22 mouse cellular contexts compared by ENCODE assay signal in the genomic region with DNA sequence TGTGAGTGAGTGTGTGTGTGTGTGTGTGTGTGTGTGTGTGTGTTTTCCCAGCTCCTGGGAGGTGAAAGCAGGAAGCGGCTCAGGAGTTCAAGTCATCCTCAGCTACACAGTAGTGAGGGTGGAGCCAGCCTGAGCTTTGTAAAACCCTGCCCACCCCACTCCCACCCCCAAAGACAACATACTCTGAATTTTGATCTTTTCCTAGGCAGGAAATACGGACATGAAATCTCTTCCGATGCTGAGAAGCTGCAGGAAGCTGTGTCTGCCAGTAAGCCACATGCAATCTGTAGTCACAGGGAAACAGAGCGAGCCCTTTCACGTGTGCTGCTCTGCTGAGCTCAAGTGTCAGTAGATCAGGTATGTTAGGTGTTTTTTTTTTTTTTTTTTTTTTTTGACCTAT. TPM values are rescaled to one million over a fixed set of nuclear protein-coding genes. Genes with fewer than 3 reads are reported as not detected.
A peak's percentile ranks its signal among the peaks of the same experiment; 100 is the strongest.
DNase-seq lines count a peak whose midpoint lies in the region; ATAC-seq lines count a peak whose summit lies in the region.
"Had no signal": no experiment of that assay in that cellular context is flagged by ENCODE, and none has a peak within 500 bp of the region (broad histone marks: within the 10 kb centered on the region; RNA-seq: fewer than 3 reads in every experiment).

No protein-coding gene starts in this region.

- no peak overlapping the region for H3K9ac ChIP-seq in kidney, embryonic 16.5 days (replicated peaks; ENCODE audit: low read length)
- no peak overlapping the region for H3K9ac ChIP-seq in forebrain, embryonic 14.5 days (ENCODE audit: low read length)
- H3K9ac ChIP-seq: forebrain, embryonic 13.5 days; hindbrain, embryonic 12.5 days had no signal

- no peaks in the 10 kb centered on the region for H3K9me3 ChIP-seq in kidney, embryonic 16.5 days (ENCODE audit: low read length)
- H3K9me3 ChIP-seq in forebrain, embryonic 14.5 days (replicated peaks; ENCODE audit: control insufficient read depth, low read length), result no peaks in the 10 kb centered on the region
- H3K9me3 ChIP-seq: embryonic facial prominence, embryonic 10.5 days; forebrain, embryonic 13.5 days; hindbrain, embryonic 12.5 days had no signal

- DNase-seq in kidney, adult 8-10 months, result no peak
- DNase-seq in 416B (ENCODE audit: low read depth), result peak; percentile 74
- DNase-seq in CD4-positive helper T cell, adult 2 months (ENCODE audit: low read depth, low spot score), result peak; percentile 43
- DNase-seq in cerebellum, adult 11-12 months, result no peak
- DNase-seq in forebrain, embryonic 14.5 days (ENCODE audit: low spot score), result no peak
- DNase-seq in embryo, embryonic 10 days (ENCODE audit: low spot score), result no peak
- DNase-seq: adrenal gland, postnatal 14 days; B cell, adult 2 months; cerebellum, adult 18-20 months; cerebellum, adult 9-11 months; cerebellum, postnatal 36 days; gastrocnemius, postnatal 10 days; heart, adult 18-20 months; heart, postnatal 4 days had no signal

- no peaks in the 10 kb centered on the region for H3K27me3 ChIP-seq in kidney, embryonic 16.5 days (ENCODE audit: insufficient read depth, low read length)
- H3K27me3 ChIP-seq in forebrain, embryonic 14.5 days (replicated peaks; ENCODE audit: control insufficient read depth, insufficient read depth, low read length), result no peaks in the 10 kb centered on the region
- H3K27me3 ChIP-seq: forebrain, embryonic 13.5 days; hindbrain, embryonic 12.5 days had no signal

- no peak overlapping the region for H3K27ac ChIP-seq in kidney, embryonic 16.5 days (ENCODE audit: low read length)
- H3K27ac ChIP-seq in forebrain, embryonic 14.5 days (ENCODE audit: low read depth, low read length), result no peak overlapping the region
- H3K27ac ChIP-seq: embryonic facial prominence, embryonic 10.5 days; forebrain, embryonic 13.5 days; hindbrain, embryonic 12.5 days had no signal

- H3K36me3 ChIP-seq in kidney, embryonic 16.5 days (ENCODE audit: insufficient read depth, low read length), result no peaks in the 10 kb centered on the region
- H3K36me3 ChIP-seq in forebrain, embryonic 14.5 days (ENCODE audit: control insufficient read depth, insufficient read depth, low read length), result no peaks in the 10 kb centered on the region
- H3K36me3 ChIP-seq: embryonic facial prominence, embryonic 10.5 days; hindbrain, embryonic 12.5 days had no signal

- 0 out of 2 replicates have a peak, but pooled peaks have one; percentile 49 for ATAC-seq in kidney, embryonic 16.5 days (ENCODE audit: low FRiP score, low TSS enrichment)
- peak; percentile 23 for ATAC-seq in activated CD4-positive, CD25-positive, alpha-beta regulatory T cell, adult 4 months
- ATAC-seq in forebrain, embryonic 14.5 days, result no peak
- ATAC-seq: forebrain, embryonic 13.5 days; hindbrain, embryonic 16.5 days; inflammation-experienced regulatory T-cells, adult 6 months had no signal

- no peak overlapping the region for H3K4me3 ChIP-seq in kidney, embryonic 16.5 days (ENCODE audit: low read length)
- no peak overlapping the region for H3K4me3 ChIP-seq in forebrain, embryonic 14.5 days (ENCODE audit: low read depth, low read length)
- H3K4me3 ChIP-seq: embryonic facial prominence, embryonic 10.5 days; forebrain, embryonic 13.5 days; hindbrain, embryonic 12.5 days had no signal

- WGBS in kidney, embryonic 16.5 days, result 24% methylated on average over 5 of the region's 5 CpGs
- 80% methylated on average over 5 of the region's 5 CpGs for WGBS in forebrain, embryonic 14.5 days

- H3K4me1 ChIP-seq in kidney, embryonic 16.5 days (ENCODE audit: insufficient read depth, low read length), result no peaks in the 10 kb centered on the region
- H3K4me1 ChIP-seq in forebrain, embryonic 14.5 days (ENCODE audit: control insufficient read depth, insufficient read depth, low read length), result no peaks in the 10 kb centered on the region
- H3K4me1 ChIP-seq: hindbrain, embryonic 12.5 days had no signal

- no peak overlapping the region for H3K4me2 ChIP-seq in kidney, embryonic 16.5 days (replicated peaks; ENCODE audit: low read depth, low read length)
- no peak overlapping the region for H3K4me2 ChIP-seq in forebrain, embryonic 14.5 days (ENCODE audit: low read length)
- H3K4me2 ChIP-seq: forebrain, embryonic 13.5 days; heart, embryonic 11.5 days; hindbrain, embryonic 12.5 days had no signal

RNA-seq across cellular contexts. Expression of a gene that starts 21.7 kb away (rescaled TPM):
- polyA plus RNA-seq in kidney, embryonic 16.5 days (2015; fragmentation: Nextera tagmentation; extraction: Ambion mirVana), result 19.1 and 19.6 TPM in 2 replicates
- polyA plus RNA-seq in activated CD4-positive, CD25-positive, alpha-beta regulatory T cell, adult 4 months (2017; shearing (Covaris generic)), result 10 to 100 TPM; 15.7 to 18.8 TPM
- 18.7 and 20.5 TPM in 2 replicates for polyA plus RNA-seq in forebrain, embryonic 14.5 days (2014; fragmentation: Nextera tagmentation; extraction: Ambion mirVana)

RNA-seq across cellular contexts. Expression of a gene that starts 26.9 kb away (rescaled TPM):
- 46.8 and 48.0 TPM in 2 replicates for polyA plus RNA-seq in kidney, embryonic 16.5 days (2015; fragmentation: Nextera tagmentation; extraction: Ambion mirVana)
- 10 to 100 TPM; 22.0 to 25.4 TPM for polyA plus RNA-seq in activated CD4-positive, CD25-positive, alpha-beta regulatory T cell, adult 4 months (2017; shearing (Covaris generic))
- polyA plus RNA-seq in forebrain, embryonic 14.5 days (2014; fragmentation: Nextera tagmentation; extraction: Ambion mirVana), result 42.2 and 44.0 TPM in 2 replicates

RNA-seq across cellular contexts. Expression of a gene that starts 44.5 kb away (rescaled TPM):
- polyA plus RNA-seq in kidney, embryonic 16.5 days (2015; fragmentation: Nextera tagmentation; extraction: Ambion mirVana), result 3.0 TPM in 2 replicates
- polyA plus RNA-seq in activated CD4-positive, CD25-positive, alpha-beta regulatory T cell, adult 4 months (2017; shearing (Covaris generic)), result 100 to 1,000 TPM; 113 to 119 TPM
- 0.65 and 1.6 TPM in 2 replicates for polyA plus RNA-seq in forebrain, embryonic 14.5 days (2014; fragmentation: Nextera tagmentation; extraction: Ambion mirVana)
- polyA plus RNA-seq: forebrain, embryonic 13.5 days had no signal

Comparison
In these comparisons a context has a peak if more than half of its experiments do, and no peak if none do; other contexts are left out.
1. DNase-seq: peak in 416B (single experiment) and CD4-positive helper T cell, adult 2 months (single experiment); none in kidney, adult 8-10 months (0 of 2), cerebellum, adult 11-12 months (single experiment), forebrain, embryonic 14.5 days (single experiment) and embryo, embryonic 10 days (single experiment).
2. RNA of a gene that starts 44.5 kb away (polyA plus RNA-seq): 113 to 119 TPM in activated CD4-positive, CD25-positive, alpha-beta regulatory T cell, adult 4 months; 3.0 TPM in kidney, embryonic 16.5 days and 0.65 to 1.6 TPM in forebrain, embryonic 14.5 days; every median in the first group is over 10 times any median in the second.